Mouse (Mus musculus): Measurements from ENCODE around the gene Wnk3.
A peak's percentile ranks its signal among the peaks of the same experiment; 100 is the strongest.
"Not testable (repeated sequence)": the region's sequence is repeated elsewhere in the genome, so short reads cannot be mapped to it uniquely, and the experiment has no call there.

Gene Wnk3

GRCm38 (mm10) chrX:151197778-151198177 is at the start of gene Wnk3:
Gene Wnk3 (plus strand): TSS chrX:151198078.
- DNase-seq (ENCODE audit: low read depth, low spot score) = no peak

DNA sequence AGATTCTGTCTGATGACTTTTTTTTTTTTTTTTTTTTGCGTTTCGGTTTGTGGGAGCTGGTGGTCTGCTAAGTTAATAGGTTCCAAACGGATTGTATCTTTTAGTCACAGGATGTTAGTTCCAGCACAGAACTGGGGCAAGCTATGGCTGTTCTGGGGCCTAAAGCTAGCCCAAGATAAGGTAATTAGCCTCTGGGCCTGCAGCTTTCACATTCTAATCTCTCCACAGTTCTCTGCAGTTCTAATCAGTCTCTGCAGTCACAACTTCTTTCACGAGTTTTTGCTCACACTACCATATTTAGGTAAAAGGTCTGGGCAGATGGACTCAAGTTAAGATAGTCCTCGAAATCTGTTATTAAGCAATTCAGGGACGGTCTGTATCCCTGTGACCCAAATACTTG is 39.5 kb upstream of the Wnk3 start:
- no peak for DNase-seq (ENCODE audit: low read depth, low spot score)

DNA sequence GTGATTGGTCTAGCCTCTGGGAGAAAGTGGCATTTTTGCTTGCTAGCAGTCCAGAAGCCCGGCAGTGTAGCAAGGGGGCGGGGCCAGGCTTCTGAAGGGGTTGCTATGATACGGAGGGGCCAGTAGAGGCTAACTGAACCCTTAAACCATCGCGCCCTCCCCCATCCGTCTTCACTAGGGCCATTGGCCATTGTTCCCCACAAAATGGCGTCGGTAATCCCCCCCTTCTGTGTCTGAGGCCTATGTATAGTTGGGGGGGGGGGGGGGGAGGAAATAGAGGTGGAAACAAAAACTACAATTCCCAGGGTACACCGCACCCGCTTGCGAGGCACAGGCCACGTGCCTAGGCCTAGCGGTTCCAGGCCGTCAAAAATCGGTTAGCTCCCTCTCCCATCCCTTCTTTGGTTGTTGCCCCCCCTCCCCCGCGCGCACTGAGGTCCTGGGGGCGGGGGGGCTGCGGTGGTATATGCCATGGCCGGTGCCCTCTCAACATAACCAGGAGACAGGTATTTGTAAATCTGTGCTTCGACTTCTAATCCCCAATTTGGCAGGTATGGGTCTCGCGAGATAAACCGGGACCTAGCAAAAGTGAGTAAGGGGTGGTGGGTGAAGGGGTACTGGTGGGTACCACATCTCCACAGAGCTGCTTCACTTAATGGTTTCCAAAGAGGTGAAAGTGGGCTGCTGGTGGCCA is 29.3 kb upstream of the Wnk3 start:
- peak; percentile 46 for DNase-seq (ENCODE audit: low read depth, low spot score)

DNA sequence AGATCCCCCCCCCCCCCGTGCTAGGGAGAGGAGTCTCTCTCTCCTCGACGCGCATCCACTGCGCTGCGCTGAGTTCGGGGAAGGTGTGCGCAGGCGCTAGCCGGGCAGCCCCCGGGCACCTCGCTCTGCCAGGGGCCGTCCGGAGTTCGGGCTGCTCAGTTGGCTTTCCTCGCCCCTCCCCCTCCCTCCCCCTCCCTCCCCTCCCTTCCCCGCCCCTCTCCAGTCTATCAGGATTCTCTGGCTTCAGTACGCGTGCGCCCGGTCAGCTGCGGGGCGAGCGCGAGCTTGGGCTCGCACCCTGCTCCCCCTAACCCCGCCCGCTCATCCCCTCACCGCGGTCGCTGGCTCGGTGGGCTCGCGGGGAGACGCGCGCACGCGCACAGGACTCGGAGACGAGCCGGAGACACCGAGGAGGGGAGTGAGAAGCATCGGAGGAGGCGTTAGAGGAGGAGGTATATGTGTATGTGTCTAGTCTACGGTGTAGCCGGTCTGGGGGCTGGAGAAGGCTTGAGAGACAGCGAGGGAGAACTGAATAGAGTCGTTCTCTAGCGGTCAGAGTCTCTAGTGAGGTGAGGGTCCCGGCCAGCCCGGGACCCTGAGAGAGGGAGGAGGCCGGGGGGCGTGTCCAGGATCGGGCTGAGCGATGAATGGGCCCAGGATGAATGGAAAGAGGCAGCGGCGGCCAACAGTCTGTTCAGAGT is 28.5 kb upstream of the Wnk3 start:
- peak; percentile 48 for DNase-seq (ENCODE audit: low read depth, low spot score)

DNA sequence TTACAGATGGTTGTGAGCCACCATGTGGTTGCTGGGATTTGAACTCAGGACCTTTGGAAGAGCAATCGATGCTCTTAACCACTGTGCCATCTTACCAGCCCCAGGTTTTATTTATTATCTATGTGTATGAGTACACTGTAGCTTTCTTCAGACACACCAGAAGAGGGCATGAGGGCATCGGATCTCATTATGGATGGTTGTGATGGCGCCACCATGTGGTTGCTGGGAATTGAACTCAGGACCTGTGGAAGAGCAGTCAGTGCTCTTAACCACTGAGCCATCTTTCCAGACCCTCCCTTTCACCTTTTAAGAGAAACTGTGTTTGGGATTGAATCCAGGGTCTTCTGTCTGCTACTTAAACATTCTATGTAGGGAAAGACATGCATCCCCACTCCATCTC is 24.7 kb upstream of the Wnk3 start:
- not testable (repeated sequence) for DNase-seq (ENCODE audit: low read depth, low spot score)

GRCm38 (mm10) chrX:151298329-151298728 is 100.5 kb downstream of the Wnk3 start:
- DNase-seq (ENCODE audit: low read depth, low spot score) = no peak

DNA sequence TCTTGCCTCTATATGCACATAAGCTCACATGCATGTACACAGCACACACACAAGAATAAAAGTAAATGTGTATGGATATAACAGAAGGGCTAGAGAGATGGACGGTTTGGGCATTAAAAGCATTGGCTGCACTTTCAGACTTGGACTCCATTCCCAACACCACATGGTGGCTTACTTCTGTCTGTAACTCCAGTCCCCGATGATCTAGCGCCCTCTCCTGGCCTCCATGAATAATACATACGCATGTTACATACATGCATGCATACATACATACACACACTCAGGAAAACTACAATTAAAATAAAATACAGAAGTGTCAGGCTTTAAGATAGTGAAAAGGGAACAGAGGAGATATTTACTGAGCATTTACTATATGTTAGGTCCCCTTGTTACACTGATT is 115.9 kb downstream of the Wnk3 start:
- peak; percentile 9 for DNase-seq (ENCODE audit: low read depth, low spot score)

DNA sequence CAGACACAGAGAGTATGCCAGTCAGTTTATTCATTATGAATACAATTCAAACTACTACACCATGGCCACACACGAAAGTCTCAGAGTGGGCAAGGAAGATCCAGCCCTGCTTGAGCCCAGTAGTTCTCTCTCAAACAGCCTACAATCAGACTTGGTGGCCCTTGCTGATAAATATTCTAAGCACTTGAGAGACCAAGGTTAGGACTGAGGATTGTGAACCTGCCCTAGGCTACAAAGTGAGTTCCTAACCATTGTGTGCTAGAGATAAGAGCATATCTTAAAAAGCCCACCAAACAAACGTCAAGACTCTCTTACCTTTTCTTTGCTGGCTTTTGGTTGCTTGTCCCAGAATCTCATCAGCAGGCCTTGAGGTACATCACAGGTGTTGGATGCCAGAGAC is 135.7 kb downstream of the Wnk3 start:
- DNase-seq (ENCODE audit: low read depth, low spot score) = no peak

DNA sequence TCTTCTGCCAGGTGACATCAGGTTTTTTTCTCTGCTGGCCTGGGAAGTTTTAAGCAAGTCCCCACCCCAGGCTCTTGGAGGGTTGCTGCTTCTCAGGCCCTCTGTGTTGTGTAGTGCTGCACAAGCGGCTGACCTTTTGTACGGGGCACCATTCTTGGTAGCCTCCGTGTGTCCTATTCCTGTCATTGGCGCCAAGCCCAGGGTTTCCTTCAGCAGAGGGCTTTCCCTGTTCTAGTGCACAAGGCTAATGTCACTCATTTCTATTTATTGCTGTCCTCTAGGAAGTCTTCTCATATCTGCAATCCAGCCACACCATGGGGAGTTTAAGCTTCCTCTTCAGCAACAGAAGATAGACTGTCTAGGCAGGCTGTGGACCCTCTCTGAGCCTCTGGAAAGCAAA is 139.9 kb downstream of the Wnk3 start:
- no peak for DNase-seq (ENCODE audit: low read depth, low spot score)

- DNase-seq (ENCODE audit: low read depth, low spot score) = peak; percentile 48
Measured at GRCm38 (mm10) chrX:151343761-151344500, 146.1 kb downstream of the Wnk3 start, which contains the start of gene Fam120c. Gene Fam120c (plus strand): TSS chrX:151344175.

DNA sequence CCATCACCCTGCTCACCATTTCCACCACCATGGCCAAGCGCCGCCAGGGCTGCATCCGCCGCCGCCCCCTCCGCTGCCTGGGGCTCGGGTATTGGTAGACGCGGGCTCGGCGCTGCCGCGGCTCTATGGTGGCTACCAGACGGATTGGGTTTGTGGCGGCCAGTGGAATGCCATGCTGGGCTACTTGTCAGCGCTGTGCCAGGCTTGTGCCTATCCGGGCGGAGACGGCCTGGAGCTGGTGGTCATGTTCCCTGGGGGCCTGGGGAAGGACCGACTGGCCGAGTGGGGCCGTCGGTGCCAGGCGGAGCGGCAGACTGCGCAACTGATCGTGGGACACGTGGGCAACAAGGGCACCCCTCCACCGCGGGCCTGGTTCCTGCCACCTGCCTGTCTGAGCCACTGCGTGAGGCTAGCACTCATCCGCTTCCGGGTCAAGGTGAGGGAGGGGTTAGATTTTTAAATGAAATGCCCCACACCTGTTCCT is 146.7 kb downstream of the Wnk3 start:
- peak; percentile 11 for DNase-seq (ENCODE audit: low read depth, low spot score)

GRCm38 (mm10) chrX:151345333-151346125 is 147.7 kb downstream of the Wnk3 start:
- DNase-seq (ENCODE audit: low read depth, low spot score) = no peak

DNA sequence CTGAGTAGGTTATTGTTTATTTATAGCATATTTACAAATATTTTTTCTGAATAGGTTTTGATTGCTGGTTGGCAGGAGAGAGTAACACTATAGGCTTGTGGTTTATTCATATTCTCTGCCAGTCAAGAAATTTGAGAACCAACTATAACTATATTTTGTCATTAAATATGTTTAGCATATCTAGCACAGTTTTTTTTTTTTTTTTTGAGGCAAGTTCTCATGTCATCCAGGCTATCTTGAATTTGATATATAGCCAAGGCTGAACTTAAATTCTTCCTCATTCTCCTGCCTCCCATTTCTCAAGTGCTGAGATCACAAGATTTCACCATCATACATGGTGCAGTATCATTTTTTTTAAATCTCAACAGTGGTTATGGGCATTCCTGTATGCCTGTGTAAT is 149.4 kb downstream of the Wnk3 start:
- DNase-seq (ENCODE audit: low read depth, low spot score) = no peak

- DNase-seq (ENCODE audit: low read depth, low spot score) = no peak
Measured at GRCm38 (mm10) chrX:151349322-151349721, 151.4 kb downstream of the Wnk3 start.
